Mouse (Mus musculus) CD4-positive, CD25-positive, alpha-beta regulatory T cell, adult 2 months (primary cell): ENCODE results near the gene Arpc2.

ENCODE experiments used
- DNase-seq: peaks from one replicate; pipeline ENCODE4 v3.0.0-alpha.2; 2012; ENCODE audit warnings: low read depth, low spot score

Arpc2 gene

GRCm38 (mm10) chr1:74235938-74236589 is at the start of gene Arpc2:
Gene Arpc2, plus strand, starts transcription at chr1:74236084.
- peak; percentile 99 for DNase-seq

DNA sequence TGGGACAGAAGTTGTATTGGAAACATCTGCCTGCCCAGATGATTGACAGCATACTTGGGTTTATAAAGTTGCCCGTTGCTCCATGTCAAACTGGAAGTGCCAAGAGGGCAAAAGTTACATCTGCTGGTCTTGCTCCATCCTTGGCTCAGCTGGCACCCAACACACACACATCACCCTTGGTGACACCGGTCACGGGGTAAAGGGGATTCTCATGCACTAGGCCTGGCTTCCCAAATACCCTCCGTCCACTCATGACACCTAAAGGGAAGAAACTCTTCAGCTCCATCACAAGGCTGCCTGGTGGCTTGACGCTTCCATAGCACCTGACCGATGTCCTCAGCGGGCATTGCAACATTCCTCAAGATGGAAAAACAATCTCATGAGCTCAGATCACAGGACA is 45.4 kb upstream of the Arpc2 start:
- no peak for DNase-seq

DNA sequence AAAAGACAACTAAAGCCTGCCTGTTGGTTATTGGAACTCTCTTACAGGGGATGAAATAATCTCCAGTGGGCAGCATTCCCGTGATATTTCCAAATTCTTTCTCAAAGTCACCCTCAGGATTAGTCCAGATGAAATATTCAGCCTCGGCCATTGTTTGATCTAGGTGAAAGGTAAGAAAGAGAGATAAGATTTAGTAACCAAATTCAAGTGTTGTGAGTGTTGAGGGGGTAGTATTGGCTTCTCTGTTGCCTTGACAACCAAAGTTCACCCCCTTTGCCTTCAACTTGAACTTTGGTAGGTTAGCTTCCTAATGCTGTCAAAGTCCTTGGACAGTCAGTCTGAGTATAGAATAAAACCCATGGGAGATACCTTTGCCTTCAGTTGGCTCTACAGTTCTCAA is 43.2 kb upstream of the Arpc2 start:
- DNase-seq = no peak

GRCm38 (mm10) chr1:74194445-74194844 is 41.4 kb upstream of the Arpc2 start, which contains the start of gene Cxcr1:
Gene Cxcr1, minus strand, starts transcription at chr1:74194631.
- no peak for DNase-seq

DNA sequence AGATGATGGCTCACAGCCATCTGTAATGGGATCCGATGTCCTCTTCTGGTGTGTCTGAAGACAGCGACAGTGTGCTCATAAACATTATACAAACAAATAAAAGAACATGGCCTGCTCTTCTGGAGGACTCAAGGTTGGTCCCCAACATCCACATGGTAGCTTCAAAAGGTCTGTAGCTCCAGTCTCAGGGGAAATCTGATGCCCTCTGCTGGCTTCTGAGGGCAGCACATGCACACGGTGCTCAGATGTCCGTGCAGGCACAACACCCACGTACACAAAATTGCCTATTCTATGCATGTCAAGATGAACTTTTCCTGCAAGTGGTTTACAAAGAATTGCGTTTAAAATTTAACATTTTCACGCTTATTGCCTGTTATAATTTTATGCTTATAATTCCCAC is 39.9 kb upstream of the Arpc2 start:
- peak; percentile 69 for DNase-seq

DNA sequence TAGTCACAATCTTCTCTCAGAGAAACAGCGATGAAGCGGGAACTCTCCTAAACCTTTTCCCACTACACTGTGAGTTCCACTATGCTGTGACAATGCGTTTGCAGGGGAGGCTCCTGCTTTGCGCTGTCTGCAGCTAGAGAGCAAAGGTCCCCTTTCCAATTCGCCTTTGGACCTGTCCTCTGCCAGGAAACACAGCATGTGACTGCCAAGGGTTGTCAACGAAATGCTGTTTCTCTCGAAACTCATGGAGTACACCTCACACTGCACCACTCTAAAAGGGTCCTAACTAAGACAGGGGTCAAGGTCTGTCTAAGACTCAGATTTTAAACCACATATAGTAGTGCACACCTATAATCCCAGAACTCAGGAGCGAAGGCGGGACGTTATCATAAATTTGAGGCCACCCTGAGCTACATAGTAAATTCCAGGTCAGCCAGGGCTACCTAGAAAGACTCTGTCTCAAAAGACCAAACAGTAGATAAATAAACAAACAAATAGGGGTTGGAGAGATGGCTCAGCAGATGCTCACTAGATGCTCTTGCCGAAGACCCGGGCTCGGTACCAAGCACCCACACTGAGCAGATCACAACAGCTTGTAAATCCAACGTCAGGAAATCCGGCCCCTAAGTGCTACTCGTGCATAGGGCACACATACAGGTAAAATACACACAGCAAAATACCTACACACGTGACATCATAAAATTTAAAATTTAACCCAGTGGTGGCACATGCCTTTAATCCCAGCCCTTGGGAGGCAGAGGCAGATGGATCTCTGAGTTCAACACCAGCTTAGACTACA is 39.1 kb upstream of the Arpc2 start:
- DNase-seq = no peak

GRCm38 (mm10) chr1:74197726-74198470 is 38.0 kb upstream of the Arpc2 start:
- DNase-seq = no peak

- no peak for DNase-seq
These were observed 36.8 kb upstream of the Arpc2 start for GRCm38 (mm10) chr1:74199046-74199445.

- peak; percentile 59 for DNase-seq
These were observed 34.6 kb upstream of the Arpc2 start for GRCm38 (mm10) chr1:74201048-74201844.

- peak; percentile 24 for DNase-seq
These were observed 32.4 kb upstream of the Arpc2 start for GRCm38 (mm10) chr1:74203457-74203856.

- DNase-seq = peak; percentile 73
These were observed 30.0 kb upstream of the Arpc2 start for GRCm38 (mm10) chr1:74205881-74206280.

DNA sequence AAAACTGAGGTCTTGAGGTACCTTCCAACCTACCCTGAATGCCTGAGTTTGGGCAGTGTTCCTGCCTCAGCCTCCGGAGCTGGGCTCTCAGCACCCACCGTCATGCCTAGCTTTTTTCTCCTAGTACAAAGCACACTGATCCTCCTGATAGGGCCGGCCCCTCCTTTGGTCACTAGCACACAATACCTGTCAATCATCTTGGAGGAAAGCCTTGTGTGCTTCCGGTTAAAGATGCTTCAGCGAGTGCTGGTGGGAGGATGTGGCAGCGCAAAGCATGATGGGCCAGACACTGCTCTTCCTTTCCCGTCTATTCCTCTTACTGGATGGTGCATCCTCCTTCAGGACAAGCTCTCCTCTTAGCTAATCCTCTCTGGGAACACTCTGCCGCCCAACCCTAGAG is 29.2 kb upstream of the Arpc2 start:
- DNase-seq = peak; percentile 28

DNA sequence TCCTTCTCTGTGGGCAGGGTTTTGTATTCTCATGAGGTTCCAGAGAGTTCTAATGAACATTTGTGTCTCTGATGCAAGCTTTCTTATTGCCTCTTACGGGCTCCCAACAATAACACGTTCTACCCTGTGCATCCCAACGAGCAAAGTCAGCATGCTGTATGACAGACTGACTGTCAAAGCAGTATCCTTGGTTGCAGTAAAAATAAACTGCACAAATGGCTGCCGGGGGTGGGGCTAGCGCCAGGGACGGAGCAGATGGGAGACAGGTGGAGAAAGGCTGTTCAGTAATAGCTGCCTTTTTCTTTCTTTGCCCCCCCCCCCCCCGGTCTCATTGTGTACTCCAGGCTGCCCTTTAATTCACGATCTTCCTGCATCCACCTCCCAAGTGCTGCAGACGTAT is 28.0 kb upstream of the Arpc2 start:
- DNase-seq = no peak

- no peak for DNase-seq
These were observed 26.9 kb upstream of the Arpc2 start for GRCm38 (mm10) chr1:74208941-74209340.

- DNase-seq = no peak
These were observed 16.0 kb upstream of the Arpc2 start for GRCm38 (mm10) chr1:74219922-74220321.

GRCm38 (mm10) chr1:74227317-74227716 is 8.6 kb upstream of the Arpc2 start:
- peak; percentile 89 for DNase-seq

GRCm38 (mm10) chr1:74229942-74230341 is 5.9 kb upstream of the Arpc2 start:
- DNase-seq = no peak

DNA sequence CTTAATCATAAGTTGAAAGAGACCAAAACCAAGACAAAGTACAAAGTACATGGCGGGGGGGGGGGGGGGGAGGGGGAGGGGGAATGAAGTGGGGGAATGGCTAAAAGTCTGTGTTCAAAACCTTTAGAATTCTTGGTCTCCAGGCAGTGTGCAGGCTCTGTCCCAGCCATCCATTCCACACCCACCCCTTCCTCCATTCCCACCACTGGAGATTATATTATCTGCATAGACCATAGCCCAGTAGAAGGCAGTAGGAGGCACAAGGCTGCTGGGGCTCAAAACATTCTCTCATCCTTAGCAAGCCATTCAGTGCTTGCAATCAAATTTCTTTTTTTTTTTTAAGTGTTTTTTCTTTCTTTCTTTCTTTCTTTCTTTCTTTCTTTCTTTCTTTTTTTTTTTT is 4.9 kb upstream of the Arpc2 start:
- no peak for DNase-seq

GRCm38 (mm10) chr1:74236590-74237317 is 870 bp downstream of the Arpc2 start:
- DNase-seq = peak; percentile 61

GRCm38 (mm10) chr1:74237671-74238070 is 1.8 kb downstream of the Arpc2 start:
- DNase-seq = no peak

GRCm38 (mm10) chr1:74238136-74238535 is 2.3 kb downstream of the Arpc2 start:
- DNase-seq = peak; percentile 45
